Mouse (Mus musculus): ENCODE measurements around the gene Madd. TPM values are rescaled to one million over a fixed set of nuclear protein-coding genes. Genes with fewer than 3 reads are reported as not detected.

Gene Madd
- total and polyA plus RNA-seq, 2 experiments from 2014 or later = 39.8 to 87.1 TPM

DNA sequence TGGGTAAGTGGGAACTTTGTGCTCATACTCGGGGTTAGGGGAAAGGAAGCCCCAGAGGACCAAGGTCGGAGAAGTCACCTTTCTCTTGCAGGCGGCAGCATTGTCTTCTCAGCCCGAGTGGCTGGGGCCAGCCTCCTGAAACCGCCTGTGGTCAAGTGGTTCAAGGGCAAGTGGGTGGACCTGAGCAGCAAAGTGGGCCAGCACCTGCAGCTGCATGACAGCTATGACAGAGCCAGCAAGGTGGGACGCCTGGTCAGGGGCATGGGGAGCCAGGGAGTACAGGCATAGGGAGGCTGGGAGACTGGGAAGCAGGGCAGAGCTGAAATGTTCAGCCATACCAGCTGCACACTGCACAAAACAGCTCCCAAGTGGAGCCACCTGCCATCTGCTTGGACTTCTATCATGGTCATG, 63.4 kb downstream of the Madd start:
- Histone ChIP-seq H3K4me3 (ENCODE audit: low read depth, low read length) (no peak overlapping the region), H3K27me3 (ENCODE audit: insufficient read depth, low read length) (no peaks in the 10 kb centered on the region), H3K4me2 (ENCODE audit: low read depth, low read length, poor library complexity, severe bottlenecking) (no peak overlapping the region), H3K4me1 (ENCODE audit: insufficient read depth, low read length) (0 out of 2 replicates have a peak, but pooled peaks cover 2% of the 10 kb centered on the region), H3K36me3 (ENCODE audit: insufficient read depth, low read length) (no peaks in the 10 kb centered on the region), H3K9ac (replicated peaks; ENCODE audit: low read length, poor library complexity, severe bottlenecking) (no peak overlapping the region), H3K27ac (ENCODE audit: low read depth, low read length) (no peak overlapping the region), H3K9me3 (ENCODE audit: low read length) (no peaks in the 10 kb centered on the region)
- ATAC-seq (ENCODE audit: low FRiP score) = no peak
- 63% methylated on average over 6 of the region's 6 CpGs for WGBS
- TF ChIP-seq CTCF (IDR thresholded peaks at IDR 0.05) = no peak
- no peak for DNase-seq (ENCODE audit: low spot score)

DNA sequence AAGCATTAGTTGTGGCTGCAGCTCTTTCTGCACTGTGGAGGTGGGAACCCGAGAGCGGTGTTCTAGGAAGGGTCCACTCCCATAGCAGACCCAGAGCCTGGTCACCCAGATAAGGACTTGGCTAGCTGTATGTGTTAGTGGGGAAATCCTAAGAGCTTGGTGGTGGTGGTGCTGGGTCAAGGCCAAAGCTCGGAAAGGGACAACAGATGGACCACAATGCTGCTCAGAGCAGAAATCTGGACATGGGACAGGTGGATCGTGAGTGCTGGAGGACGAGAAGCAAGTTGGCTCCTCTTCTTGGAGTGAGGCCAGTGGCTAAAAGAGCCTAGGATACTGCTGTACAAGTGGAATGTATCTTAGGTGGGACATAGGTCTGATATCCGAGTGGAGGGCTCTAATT, 64.1 kb downstream of the Madd start:
- H3K9ac ChIP-seq (replicated peaks; ENCODE audit: low read length, poor library complexity, severe bottlenecking) = no peak overlapping the region
- TF ChIP-seq CTCF (IDR thresholded peaks at IDR 0.05) = no peak
- H3K4me2 ChIP-seq (ENCODE audit: low read depth, low read length, poor library complexity, severe bottlenecking) = no peak overlapping the region
- no peaks in the 10 kb centered on the region for H3K27me3 ChIP-seq (ENCODE audit: insufficient read depth, low read length)
- H3K4me1 ChIP-seq (ENCODE audit: insufficient read depth, low read length) = 0 out of 2 replicates have a peak, but pooled peaks cover 3% of the 10 kb centered on the region
- no peak for ATAC-seq (ENCODE audit: low FRiP score)
- H3K36me3 ChIP-seq (ENCODE audit: insufficient read depth, low read length) = no peaks in the 10 kb centered on the region
- no peak for DNase-seq (ENCODE audit: low spot score)
- H3K4me3 ChIP-seq (ENCODE audit: low read depth, low read length) = no peak overlapping the region
- 83% methylated on average over 6 of the region's 6 CpGs for WGBS
- H3K9me3 ChIP-seq (ENCODE audit: low read length) = no peaks in the 10 kb centered on the region
- no peak overlapping the region for H3K27ac ChIP-seq (ENCODE audit: low read depth, low read length)

DNA sequence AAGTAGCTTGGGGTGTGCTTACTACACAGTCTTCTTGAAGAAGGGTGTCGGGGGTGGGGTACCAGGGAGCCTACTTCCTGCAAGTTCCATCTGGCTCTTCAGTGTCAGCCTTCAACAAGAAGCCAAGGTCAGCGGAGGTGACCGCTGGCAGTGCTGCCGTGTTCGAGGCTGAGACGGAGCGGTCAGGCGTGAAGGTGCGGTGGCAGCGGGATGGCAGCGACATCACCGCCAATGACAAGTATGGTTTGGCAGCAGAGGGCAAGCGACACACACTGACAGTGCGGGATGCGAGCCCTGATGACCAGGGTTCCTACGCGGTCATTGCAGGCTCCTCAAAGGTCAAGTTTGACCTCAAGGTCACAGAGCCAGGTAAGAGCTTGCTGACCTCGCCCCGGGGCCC, 64.6 kb downstream of the Madd start:
- Histone ChIP-seq H3K36me3 (ENCODE audit: insufficient read depth, low read length) (no peaks in the 10 kb centered on the region), H3K4me1 (ENCODE audit: insufficient read depth, low read length) (0 out of 2 replicates have a peak, but pooled peaks cover 3% of the 10 kb centered on the region), H3K9ac (replicated peaks; ENCODE audit: low read length, poor library complexity, severe bottlenecking) (no peak overlapping the region), H3K27me3 (ENCODE audit: insufficient read depth, low read length) (no peaks in the 10 kb centered on the region), H3K9me3 (ENCODE audit: low read length) (no peaks in the 10 kb centered on the region), H3K4me3 (ENCODE audit: low read depth, low read length) (no peak overlapping the region), H3K27ac (ENCODE audit: low read depth, low read length) (no peak overlapping the region), H3K4me2 (ENCODE audit: low read depth, low read length, poor library complexity, severe bottlenecking) (no peak overlapping the region)
- 87% methylated on average over 19 of the region's 19 CpGs for WGBS
- DNase-seq (ENCODE audit: low spot score) (no peak), ATAC-seq (ENCODE audit: low FRiP score) (no peak)
- TF ChIP-seq CTCF (IDR thresholded peaks at IDR 0.05) = no peak

DNA sequence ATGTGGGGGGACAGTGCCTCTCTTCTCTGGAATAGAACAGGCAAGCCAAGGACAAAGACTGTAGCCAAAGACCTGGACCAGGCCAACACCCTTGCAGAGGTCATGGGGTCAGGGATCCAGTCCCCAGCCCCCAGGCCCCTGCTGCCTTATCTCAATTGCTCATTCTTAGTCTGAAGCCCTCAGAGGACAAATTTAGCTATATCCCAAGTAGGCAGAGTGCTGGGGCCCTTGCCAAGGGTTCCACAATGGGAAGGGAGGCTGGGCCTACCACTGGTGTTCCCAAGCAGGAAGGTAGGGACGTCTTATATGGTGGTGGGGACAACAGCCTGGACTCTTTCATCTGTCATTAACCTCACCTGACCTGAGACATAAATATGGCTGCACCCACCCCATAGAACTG, 65.0 kb downstream of the Madd start:
- Histone ChIP-seq H3K36me3 (ENCODE audit: insufficient read depth, low read length) (no peaks in the 10 kb centered on the region), H3K27me3 (ENCODE audit: insufficient read depth, low read length) (no peaks in the 10 kb centered on the region), H3K9ac (replicated peaks; ENCODE audit: low read length, poor library complexity, severe bottlenecking) (no peak overlapping the region), H3K9me3 (ENCODE audit: low read length) (no peaks in the 10 kb centered on the region), H3K4me3 (ENCODE audit: low read depth, low read length) (no peak overlapping the region), H3K27ac (ENCODE audit: low read depth, low read length) (no peak overlapping the region), H3K4me2 (ENCODE audit: low read depth, low read length, poor library complexity, severe bottlenecking) (no peak overlapping the region), H3K4me1 (ENCODE audit: insufficient read depth, low read length) (0 out of 2 replicates have a peak, but pooled peaks cover 3% of the 10 kb centered on the region)
- no peak for ATAC-seq (ENCODE audit: low FRiP score)
- no peak for DNase-seq (ENCODE audit: low spot score)
- TF ChIP-seq CTCF (IDR thresholded peaks at IDR 0.05) = no peak
- WGBS = 83% methylated on average over 1 of the region's 1 CpGs

DNA sequence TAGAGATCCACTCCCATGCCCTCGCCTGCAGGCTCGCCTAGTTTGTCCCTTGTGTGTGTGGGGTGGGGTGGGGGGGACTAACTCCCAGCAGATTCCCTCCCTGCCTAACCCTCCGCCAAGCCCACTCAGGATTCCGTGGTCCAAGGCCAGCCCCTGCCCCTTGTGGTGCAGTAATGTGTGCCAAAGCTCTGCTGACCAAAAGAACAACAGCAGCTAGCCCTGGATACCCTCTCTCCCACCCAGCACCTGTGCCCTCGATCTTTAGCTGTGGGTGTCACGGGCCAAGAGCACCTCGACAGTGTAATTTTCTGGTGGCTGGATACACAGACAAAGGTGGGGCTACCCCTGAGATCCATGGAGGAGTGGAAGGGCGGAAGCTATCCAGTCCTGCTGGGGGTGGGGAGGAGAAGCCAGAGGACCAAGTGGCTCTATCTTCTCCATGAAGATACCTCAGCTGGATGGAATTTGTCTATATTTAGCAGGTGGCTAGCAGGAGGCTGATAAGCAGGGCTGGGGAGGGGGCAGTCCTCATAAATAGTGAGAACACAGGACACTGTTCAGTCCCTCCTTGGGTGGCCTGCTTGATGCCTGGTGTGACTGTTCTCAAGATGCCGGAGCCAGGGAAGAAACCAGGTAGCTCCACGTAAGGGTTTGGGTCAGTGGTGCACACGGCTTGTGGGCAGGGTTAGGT, 65.9 kb downstream of the Madd start, which contains the start of gene Mybpc3:
Gene Mybpc3 (plus strand): TSS at position 560 of the 691 bp plus-strand sequence.
- H3K27me3 ChIP-seq (ENCODE audit: insufficient read depth, low read length) = no peaks in the 10 kb centered on the region
- ATAC-seq (ENCODE audit: low FRiP score) = no peak
- H3K27ac ChIP-seq (ENCODE audit: low read depth, low read length) = no peak within 1 kb of the TSS
- 78% methylated on average over 11 of the region's 11 CpGs for WGBS
- H3K4me3 ChIP-seq (ENCODE audit: low read depth, low read length) = no peak within 1 kb of the TSS
- H3K4me2 ChIP-seq (ENCODE audit: low read depth, low read length, poor library complexity, severe bottlenecking) = no peak within 1 kb of the TSS
- DNase-seq (ENCODE audit: low spot score) = no peak
- TF ChIP-seq CTCF (IDR thresholded peaks at IDR 0.05) = no peak
- 0 out of 2 replicates have a peak, but pooled peaks cover 3% of the 10 kb centered on the region for H3K4me1 ChIP-seq (ENCODE audit: insufficient read depth, low read length)
- no peaks in the 10 kb centered on the region for H3K9me3 ChIP-seq (ENCODE audit: low read length)
- H3K36me3 ChIP-seq (ENCODE audit: insufficient read depth, low read length) = no peaks in the 10 kb centered on the region
- no peak within 1 kb of the TSS for H3K9ac ChIP-seq (replicated peaks; ENCODE audit: low read length, poor library complexity, severe bottlenecking)

DNA sequence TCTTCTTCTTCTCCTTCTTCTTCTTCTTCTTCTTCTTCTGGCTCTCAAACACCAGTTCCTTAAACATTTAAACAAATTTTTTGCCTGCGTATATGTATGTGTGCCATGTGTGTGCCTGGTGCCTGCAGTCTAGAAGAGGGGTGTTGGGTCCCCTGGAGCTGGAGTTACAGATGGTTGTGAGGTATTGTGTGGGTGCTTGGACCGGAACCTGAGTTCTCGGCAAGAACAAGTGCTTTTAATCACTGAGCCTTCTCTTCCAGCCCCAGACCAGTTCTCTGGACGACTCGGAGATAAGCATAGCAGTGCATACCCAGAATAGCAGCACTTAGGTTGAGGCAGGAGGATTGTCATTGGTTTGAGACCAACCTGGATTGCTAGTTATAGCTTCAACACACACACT, 66.8 kb downstream of the Madd start:
- ATAC-seq (ENCODE audit: low FRiP score) = no peak

More for the DNA sequence above, 66.8 kb downstream of the Madd start:
- 77% methylated on average over 5 of the region's 5 CpGs for WGBS
- H3K4me3 ChIP-seq (ENCODE audit: low read depth, low read length) = no peak overlapping the region
- no peak for TF ChIP-seq CTCF (IDR thresholded peaks at IDR 0.05)
- H3K27ac ChIP-seq (ENCODE audit: low read depth, low read length) = no peak overlapping the region
- no peak overlapping the region for H3K4me2 ChIP-seq (ENCODE audit: low read depth, low read length, poor library complexity, severe bottlenecking)
- no peaks in the 10 kb centered on the region for H3K9me3 ChIP-seq (ENCODE audit: low read length)
- H3K9ac ChIP-seq (replicated peaks; ENCODE audit: low read length, poor library complexity, severe bottlenecking) = no peak overlapping the region
- no peaks in the 10 kb centered on the region for H3K36me3 ChIP-seq (ENCODE audit: insufficient read depth, low read length)
- 0 out of 2 replicates have a peak, but pooled peaks cover 3% of the 10 kb centered on the region for H3K4me1 ChIP-seq (ENCODE audit: insufficient read depth, low read length)
- DNase-seq (ENCODE audit: low spot score) = no peak
- H3K27me3 ChIP-seq (ENCODE audit: insufficient read depth, low read length) = no peaks in the 10 kb centered on the region
